Mouse (Mus musculus): ENCODE measurements at regions not wholly inside any gene's neighbourhood (a gene's known extent, or its start where the extent isn't known, plus 50 kb on each side); places are given as distances from the start of the nearest gene placed in this dataset.
A peak's percentile ranks its signal among the peaks of the same experiment; 100 is the strongest.

DNA sequence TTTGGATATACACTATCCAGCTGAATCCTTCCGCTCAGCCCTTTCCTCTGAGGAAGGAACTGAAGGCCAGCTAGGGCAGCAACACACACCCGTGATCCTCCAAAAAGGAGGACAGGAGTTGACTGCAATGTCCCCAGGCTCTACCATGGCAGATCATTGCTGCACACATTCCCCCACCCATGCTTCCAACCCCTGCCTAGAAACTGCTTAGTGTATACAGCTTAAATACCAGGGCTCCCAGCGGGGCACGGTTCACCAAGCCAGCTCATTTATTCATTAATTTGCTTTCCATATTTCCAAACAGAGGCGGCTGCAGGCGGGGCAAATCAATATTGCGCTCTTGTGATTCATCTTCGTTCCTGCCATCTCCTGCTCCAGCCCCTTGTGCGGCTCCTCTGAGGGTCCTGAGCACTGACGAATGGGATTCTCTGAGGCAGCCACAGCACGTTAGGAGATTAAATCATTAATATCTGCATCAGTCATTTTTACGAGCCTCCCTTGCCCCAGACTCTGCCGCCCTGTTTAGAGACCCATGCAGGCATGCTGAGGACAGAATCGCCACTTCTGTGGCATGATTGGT lies 104.1 kb upstream of the Kdm8 start:
- H3K4me3 ChIP-seq (replicated peaks; ENCODE audit: low read length), result no peak overlapping the region
- no peaks in the 10 kb centered on the region for H3K4me1 ChIP-seq (replicated peaks; ENCODE audit: low read depth, low read length)

DNA sequence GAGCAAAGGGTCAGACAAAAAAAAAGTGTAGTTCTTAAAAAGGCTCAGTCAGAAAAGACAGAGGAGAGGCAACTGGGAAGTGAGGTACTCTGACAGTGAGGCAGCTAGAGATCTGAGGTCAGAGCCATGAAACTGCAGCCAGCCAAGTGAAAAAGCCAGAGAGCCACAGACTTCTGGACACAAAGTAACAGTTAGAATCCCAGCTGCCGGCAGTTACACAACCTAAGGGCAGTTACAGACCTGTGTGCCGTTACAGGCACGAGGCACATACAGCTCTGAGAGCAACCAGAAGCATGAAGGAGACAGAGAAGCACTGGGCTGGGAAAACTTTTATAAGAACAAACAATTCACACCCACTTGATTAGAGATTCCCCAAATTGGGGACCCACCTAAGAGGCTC lies 94.9 kb upstream of the Kdm8 start:
- Histone ChIP-seq H3K4me1 (replicated peaks; ENCODE audit: low read depth, low read length) (no peaks in the 10 kb centered on the region), H3K27me3 (ENCODE audit: insufficient read depth, low read length) (no peaks in the 10 kb centered on the region), H3K9me3 (ENCODE audit: low read length) (peaks cover 3% of the 10 kb centered on the region; the same call in 1 of the 2 replicates), H3K4me3 (replicated peaks; ENCODE audit: low read length) (no peak overlapping the region), H3K36me3 (ENCODE audit: insufficient read depth, low read length) (no peaks in the 10 kb centered on the region)
- TF ChIP-seq NANOG (IDR thresholded peaks at IDR 0.05; ENCODE audit: borderline replicate concordance, low read length), result no peak
- no peak for TF ChIP-seq POU5F1 (IDR thresholded peaks at IDR 0.05; ENCODE audit: borderline replicate concordance, low read length)
- TF ChIP-seq CTCF (conservative IDR thresholded peaks at IDR 0.05; ENCODE audit: low read length), result no peak

More for the DNA sequence above, 104.1 kb upstream of the Kdm8 start:
- Histone ChIP-seq H3K9me3 (ENCODE audit: low read length) (no peaks in the 10 kb centered on the region), H3K36me3 (ENCODE audit: insufficient read depth, low read length) (no peaks in the 10 kb centered on the region), H3K27me3 (ENCODE audit: insufficient read depth, low read length) (no peaks in the 10 kb centered on the region)
- TF ChIP-seq CTCF (conservative IDR thresholded peaks at IDR 0.05; ENCODE audit: low read length) (no peak), POU5F1 (IDR thresholded peaks at IDR 0.05; ENCODE audit: borderline replicate concordance, low read length) (no peak), NANOG (IDR thresholded peaks at IDR 0.05; ENCODE audit: borderline replicate concordance, low read length) (no peak)

DNA sequence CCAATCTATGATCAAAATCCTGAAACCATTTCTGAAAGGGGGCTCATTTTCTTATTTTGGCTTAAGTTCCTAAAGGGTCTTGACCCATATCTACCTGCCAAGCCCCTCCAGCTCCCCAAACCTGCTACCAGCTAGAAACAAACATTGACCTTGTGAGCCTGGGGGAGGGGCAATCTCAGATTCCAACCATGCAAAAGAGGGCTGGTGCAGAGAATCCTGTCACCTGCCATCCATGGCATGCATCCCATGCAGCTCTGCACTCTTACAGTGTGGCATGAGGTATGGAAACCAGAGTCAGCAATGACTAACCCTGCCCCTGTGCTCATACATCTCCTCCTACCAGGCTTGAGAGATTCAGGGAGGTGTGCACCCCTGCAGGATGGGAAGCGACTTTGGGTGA lies 90.3 kb upstream of the Kdm8 start:
- Histone ChIP-seq H3K9me3 (ENCODE audit: low read length) (peaks cover 3% of the 10 kb centered on the region; the same call in 1 of the 2 replicates), H3K4me3 (replicated peaks; ENCODE audit: low read length) (no peak overlapping the region), H3K27me3 (ENCODE audit: insufficient read depth, low read length) (no peaks in the 10 kb centered on the region), H3K4me1 (replicated peaks; ENCODE audit: low read depth, low read length) (no peaks in the 10 kb centered on the region), H3K36me3 (ENCODE audit: insufficient read depth, low read length) (no peaks in the 10 kb centered on the region)
- TF ChIP-seq CTCF (conservative IDR thresholded peaks at IDR 0.05; ENCODE audit: low read length), result no peak
- TF ChIP-seq NANOG (IDR thresholded peaks at IDR 0.05; ENCODE audit: borderline replicate concordance, low read length), result no peak
- no peak for TF ChIP-seq POU5F1 (IDR thresholded peaks at IDR 0.05; ENCODE audit: borderline replicate concordance, low read length)

- Histone ChIP-seq H3K36me3 (ENCODE audit: insufficient read depth, low read length) (no peaks in the 10 kb centered on the region), H3K4me3 (replicated peaks; ENCODE audit: low read length) (no peak overlapping the region), H3K27me3 (ENCODE audit: insufficient read depth, low read length) (no peaks in the 10 kb centered on the region)
These were observed 89.5 kb upstream of the Kdm8 start for GRCm38 (mm10) chr7:125354956-125355355.

DNA sequence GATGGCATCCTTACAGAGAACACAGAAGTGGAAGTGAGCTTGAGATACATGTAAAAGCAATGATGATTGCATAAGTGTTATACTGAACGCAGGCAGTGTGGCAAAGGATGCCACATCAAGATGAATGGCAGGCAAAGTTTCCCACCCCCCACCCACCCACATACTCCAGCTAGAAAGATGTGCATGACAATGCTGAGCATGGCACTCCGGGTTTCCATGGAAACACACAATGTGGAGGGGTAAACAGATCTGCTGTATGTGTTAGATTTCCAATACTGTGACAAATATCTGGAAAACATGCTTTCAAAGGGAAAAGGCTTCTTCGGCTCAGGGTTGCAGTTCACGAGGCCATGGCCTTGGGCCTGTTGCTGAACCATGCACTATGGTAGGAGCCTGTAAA lies 86.5 kb upstream of the Kdm8 start:
- TF ChIP-seq CTCF (conservative IDR thresholded peaks at IDR 0.05; ENCODE audit: low read length), result no peak
- no peak for TF ChIP-seq NANOG (IDR thresholded peaks at IDR 0.05; ENCODE audit: borderline replicate concordance, low read length)
- no peak for TF ChIP-seq POU5F1 (IDR thresholded peaks at IDR 0.05; ENCODE audit: borderline replicate concordance, low read length)
- Histone ChIP-seq H3K9me3 (ENCODE audit: low read length) (peaks cover 3% of the 10 kb centered on the region; the same call in 1 of the 2 replicates), H3K4me1 (replicated peaks; ENCODE audit: low read depth, low read length) (no peaks in the 10 kb centered on the region), H3K36me3 (ENCODE audit: insufficient read depth, low read length) (no peaks in the 10 kb centered on the region), H3K27me3 (ENCODE audit: insufficient read depth, low read length) (no peaks in the 10 kb centered on the region), H3K4me3 (replicated peaks; ENCODE audit: low read length) (no peak overlapping the region)

More at GRCm38 (mm10) chr7:125354956-125355355, 89.5 kb upstream of the Kdm8 start:
- H3K9me3 ChIP-seq (ENCODE audit: low read length), result peaks cover 3% of the 10 kb centered on the region; the same call in 1 of the 2 replicates
- TF ChIP-seq POU5F1 (IDR thresholded peaks at IDR 0.05; ENCODE audit: borderline replicate concordance, low read length) (no peak), NANOG (IDR thresholded peaks at IDR 0.05; ENCODE audit: borderline replicate concordance, low read length) (no peak), CTCF (conservative IDR thresholded peaks at IDR 0.05; ENCODE audit: low read length) (no peak)
- H3K4me1 ChIP-seq (replicated peaks; ENCODE audit: low read depth, low read length), result no peaks in the 10 kb centered on the region

GRCm38 (mm10) chr7:125383021-125383420 lies 61.5 kb upstream of the Kdm8 start:
- H3K9me3 ChIP-seq (ENCODE audit: low read length), result no peaks in the 10 kb centered on the region
- H3K4me3 ChIP-seq (replicated peaks; ENCODE audit: low read length), result no peak overlapping the region
- H3K36me3 ChIP-seq (ENCODE audit: insufficient read depth, low read length), result no peaks in the 10 kb centered on the region
- no peak for TF ChIP-seq POU5F1 (IDR thresholded peaks at IDR 0.05; ENCODE audit: borderline replicate concordance, low read length)
- no peak for TF ChIP-seq NANOG (IDR thresholded peaks at IDR 0.05; ENCODE audit: borderline replicate concordance, low read length)
- no peak for TF ChIP-seq CTCF (conservative IDR thresholded peaks at IDR 0.05; ENCODE audit: low read length)
- no peaks in the 10 kb centered on the region for H3K4me1 ChIP-seq (replicated peaks; ENCODE audit: low read depth, low read length)
- H3K27me3 ChIP-seq (ENCODE audit: insufficient read depth, low read length), result no peaks in the 10 kb centered on the region

DNA sequence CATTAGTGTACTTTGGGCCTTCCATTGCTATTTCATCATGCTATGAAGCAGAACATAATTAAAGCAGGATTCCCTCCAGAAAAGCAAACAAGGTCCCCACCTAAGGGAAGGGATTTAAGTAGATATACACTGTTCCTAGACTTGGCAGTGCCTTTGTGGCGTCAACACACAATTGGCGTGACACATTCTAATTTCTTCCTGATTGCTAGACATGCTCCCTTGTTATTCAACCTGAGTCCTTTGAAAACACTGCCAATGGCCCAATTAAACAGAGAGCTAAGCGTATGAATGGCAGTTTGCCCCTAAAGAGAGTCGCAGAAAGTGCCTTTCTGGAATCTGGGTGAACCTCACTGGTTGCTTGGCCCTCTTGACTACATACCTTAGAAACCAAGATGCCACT lies 60.3 kb upstream of the Kdm8 start:
- Histone ChIP-seq H3K4me1 (replicated peaks; ENCODE audit: low read depth, low read length) (no peaks in the 10 kb centered on the region), H3K9me3 (ENCODE audit: low read length) (no peaks in the 10 kb centered on the region), H3K4me3 (replicated peaks; ENCODE audit: low read length) (no peak overlapping the region), H3K36me3 (ENCODE audit: insufficient read depth, low read length) (no peaks in the 10 kb centered on the region), H3K27me3 (ENCODE audit: insufficient read depth, low read length) (no peaks in the 10 kb centered on the region)
- TF ChIP-seq CTCF (conservative IDR thresholded peaks at IDR 0.05; ENCODE audit: low read length), result no peak
- TF ChIP-seq POU5F1 (IDR thresholded peaks at IDR 0.05; ENCODE audit: borderline replicate concordance, low read length), result no peak
- no peak for TF ChIP-seq NANOG (IDR thresholded peaks at IDR 0.05; ENCODE audit: borderline replicate concordance, low read length)

DNA sequence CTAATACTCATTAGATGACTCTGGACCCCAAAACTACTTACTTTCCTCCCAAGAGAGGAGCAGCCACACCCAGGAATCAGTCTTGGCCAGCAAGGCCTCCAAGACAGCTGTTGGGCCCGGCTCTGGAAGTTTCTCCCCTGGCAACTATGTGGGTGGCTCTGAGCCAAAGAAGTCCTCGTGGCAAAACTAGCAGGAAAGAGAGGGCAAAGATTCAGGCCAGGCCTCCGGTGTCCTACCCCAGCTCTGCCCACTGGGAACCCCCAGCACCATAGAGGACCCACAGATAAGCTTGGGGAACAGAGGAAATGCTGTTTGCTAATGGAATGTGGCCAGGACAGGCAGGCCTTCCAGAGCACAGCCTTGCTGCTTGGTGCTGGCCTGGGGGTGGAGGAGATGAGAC lies 51.9 kb upstream of the Kdm8 start:
- H3K4me3 ChIP-seq (replicated peaks; ENCODE audit: low read length), result peak overlapping the region; percentile 74; the same call in 1 of the 2 replicates
- H3K9me3 ChIP-seq (ENCODE audit: low read length), result no peaks in the 10 kb centered on the region
- peaks cover 22% of the 10 kb centered on the region for H3K27me3 ChIP-seq (ENCODE audit: insufficient read depth, low read length)
- peaks cover 20% of the 10 kb centered on the region for H3K4me1 ChIP-seq (replicated peaks; ENCODE audit: low read depth, low read length)
- TF ChIP-seq CTCF (conservative IDR thresholded peaks at IDR 0.05; ENCODE audit: low read length), result no peak
- TF ChIP-seq POU5F1 (IDR thresholded peaks at IDR 0.05; ENCODE audit: borderline replicate concordance, low read length), result no peak
- no peak for TF ChIP-seq NANOG (IDR thresholded peaks at IDR 0.05; ENCODE audit: borderline replicate concordance, low read length)
- H3K36me3 ChIP-seq (ENCODE audit: insufficient read depth, low read length), result no peaks in the 10 kb centered on the region

DNA sequence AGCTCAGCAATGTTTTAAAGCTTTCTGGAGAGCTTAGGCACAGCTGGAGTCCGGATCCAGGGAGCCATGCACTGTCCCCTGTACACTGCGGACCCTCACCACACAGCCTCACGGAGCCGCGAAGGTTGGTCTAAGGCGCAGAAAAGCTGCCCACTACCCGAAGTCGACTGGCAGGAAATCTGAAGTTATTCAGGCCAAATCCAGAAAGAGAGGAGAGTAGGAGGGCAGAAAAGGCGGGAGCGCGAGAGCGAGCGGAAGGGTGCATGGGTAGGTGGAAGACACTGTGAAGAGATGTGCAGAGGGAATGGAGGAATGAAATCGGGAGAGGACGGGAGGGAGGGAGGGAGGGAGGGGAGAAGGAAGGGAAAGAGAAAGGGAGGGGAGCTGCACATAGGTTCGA lies 51.2 kb upstream of the Kdm8 start:
- Histone ChIP-seq H3K4me3 (replicated peaks; ENCODE audit: low read length) (peak overlapping the region; percentile 74), H3K27me3 (ENCODE audit: insufficient read depth, low read length) (peaks cover 22% of the 10 kb centered on the region), H3K4me1 (replicated peaks; ENCODE audit: low read depth, low read length) (peaks cover 20% of the 10 kb centered on the region), H3K36me3 (ENCODE audit: insufficient read depth, low read length) (no peaks in the 10 kb centered on the region), H3K9me3 (ENCODE audit: low read length) (no peaks in the 10 kb centered on the region)
- no peak for TF ChIP-seq POU5F1 (IDR thresholded peaks at IDR 0.05; ENCODE audit: borderline replicate concordance, low read length)
- TF ChIP-seq CTCF (conservative IDR thresholded peaks at IDR 0.05; ENCODE audit: low read length), result no peak
- no peak for TF ChIP-seq NANOG (IDR thresholded peaks at IDR 0.05; ENCODE audit: borderline replicate concordance, low read length)
